Mouse (Mus musculus) hindbrain, embryonic 16.5 days (tissue): ENCODE results near the gene Mtmr12. TPM values are rescaled to one million over a fixed set of nuclear protein-coding genes. Genes with fewer than 3 reads are reported as not detected.
A peak's percentile ranks its signal among the peaks of the same experiment; 100 is the strongest.

Experiments
- ATAC-seq: fragments of 200-750 bp; cut with Nextera tagmentation; 2 replicates; pipeline ENCODE4 v1.8.0; 2017; ENCODE audit warnings: moderate TSS enrichment, moderate library complexity
- H3K27ac ChIP-seq: fragments of 300-500 bp; sonication (generic); 2 replicates; pipeline ENCODE4 v1.5.1; 2014; ENCODE audit warnings: low read depth, mild to moderate bottlenecking, control low read depth, low read length, moderate library complexity
- H3K27me3 ChIP-seq: fragments of 300-500 bp; sonication (generic); replicated peaks from 2 replicates; pipeline ENCODE4 v1.6.1; 2014; ENCODE audit warnings: low read length; ENCODE audit not compliant: control insufficient read depth, insufficient read depth
- H3K36me3 ChIP-seq: fragments of 300-500 bp; sonication (generic); 2 replicates; pipeline ENCODE4 v1.6.1; 2014; ENCODE audit warnings: mild to moderate bottlenecking, low read length, moderate library complexity, mixed read lengths; ENCODE audit not compliant: control insufficient read depth, insufficient read depth
- H3K4me1 ChIP-seq: fragments of 300-500 bp; sonication (generic); 2 replicates; pipeline ENCODE4 v1.6.1; 2014; ENCODE audit warnings: low read depth, low read length; ENCODE audit not compliant: control insufficient read depth, insufficient read depth
- H3K4me2 ChIP-seq: fragments of 300-500 bp; sonication (generic); 2 replicates; pipeline ENCODE4 v1.6.1; 2014; ENCODE audit warnings: mild to moderate bottlenecking, low read length, control low read depth, moderate library complexity
- H3K4me3 ChIP-seq: fragments of 300-500 bp; sonication (generic); 2 replicates; pipeline ENCODE4 v1.5.1; 2014; ENCODE audit warnings: mild to moderate bottlenecking, low read length, control low read depth, moderate library complexity
- H3K9ac ChIP-seq: fragments of 300-500 bp; sonication (generic); 2 replicates; pipeline ENCODE4 v1.6.1; 2014; ENCODE audit warnings: low read depth, mild to moderate bottlenecking, control low read depth, low read length, moderate library complexity
- H3K9me3 ChIP-seq: fragments of 300-500 bp; sonication (generic); 2 replicates; pipeline ENCODE4 v1.6.1; 2014; ENCODE audit warnings: mild to moderate bottlenecking, low read length, moderate library complexity; ENCODE audit not compliant: control insufficient read depth
- WGBS: fragments of 180-500 bp; shearing (Covaris S2); extraction: QIAGEN DNeasy Blood & Tissue Kit; methylation state at CpG from one replicate; pipeline ENCODE4 v1.1.7; 2014; 5-methylcytosine and 5-hydroxymethylcytosine counted together
- polyA plus RNA-seq: library from polyadenylated mRNA; unstranded; fragments of >200 nt; fragmentation: Nextera tagmentation; extraction: Ambion mirVana; gene quantifications from 2 replicates; pipeline ENCODE4 v1.2.1, GENCODE M21; 2015

Gene Mtmr12
- polyA plus RNA-seq, 1 experiment from 2014 or later: 7.1 TPM

DNA sequence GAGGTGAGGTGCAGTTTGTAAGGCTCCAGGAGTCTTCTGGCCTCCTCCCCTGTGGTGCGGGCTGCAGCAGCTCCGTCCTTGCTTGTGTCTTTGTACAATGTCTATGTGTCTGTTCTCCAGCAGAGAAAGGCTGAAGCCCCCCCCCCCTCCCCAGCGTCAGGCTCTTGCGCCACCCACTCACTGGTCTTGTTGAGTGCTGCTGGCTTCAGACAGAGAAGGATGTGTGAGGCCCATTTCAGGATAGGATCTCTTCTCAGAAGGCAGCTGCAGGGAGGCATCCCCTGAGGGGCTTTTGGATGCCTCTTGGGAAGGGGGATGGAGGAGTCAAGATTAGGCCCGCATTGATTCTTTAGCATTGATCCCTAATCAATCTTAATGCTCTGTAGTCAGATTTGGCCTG lies 13.0 kb downstream of the Mtmr12 start:
- Histone ChIP-seq H3K4me1 (peaks cover 10% of the 10 kb centered on the region), H3K27ac (no peak overlapping the region), H3K9ac (no peak overlapping the region), H3K4me3 (no peak overlapping the region), H3K9me3 (no peaks in the 10 kb centered on the region), H3K4me2 (no peak overlapping the region), H3K36me3 (no peaks in the 10 kb centered on the region), H3K27me3 (no peaks in the 10 kb centered on the region)
- no peak for ATAC-seq
- 26% methylated on average over 5 of the region's 5 CpGs for WGBS

DNA sequence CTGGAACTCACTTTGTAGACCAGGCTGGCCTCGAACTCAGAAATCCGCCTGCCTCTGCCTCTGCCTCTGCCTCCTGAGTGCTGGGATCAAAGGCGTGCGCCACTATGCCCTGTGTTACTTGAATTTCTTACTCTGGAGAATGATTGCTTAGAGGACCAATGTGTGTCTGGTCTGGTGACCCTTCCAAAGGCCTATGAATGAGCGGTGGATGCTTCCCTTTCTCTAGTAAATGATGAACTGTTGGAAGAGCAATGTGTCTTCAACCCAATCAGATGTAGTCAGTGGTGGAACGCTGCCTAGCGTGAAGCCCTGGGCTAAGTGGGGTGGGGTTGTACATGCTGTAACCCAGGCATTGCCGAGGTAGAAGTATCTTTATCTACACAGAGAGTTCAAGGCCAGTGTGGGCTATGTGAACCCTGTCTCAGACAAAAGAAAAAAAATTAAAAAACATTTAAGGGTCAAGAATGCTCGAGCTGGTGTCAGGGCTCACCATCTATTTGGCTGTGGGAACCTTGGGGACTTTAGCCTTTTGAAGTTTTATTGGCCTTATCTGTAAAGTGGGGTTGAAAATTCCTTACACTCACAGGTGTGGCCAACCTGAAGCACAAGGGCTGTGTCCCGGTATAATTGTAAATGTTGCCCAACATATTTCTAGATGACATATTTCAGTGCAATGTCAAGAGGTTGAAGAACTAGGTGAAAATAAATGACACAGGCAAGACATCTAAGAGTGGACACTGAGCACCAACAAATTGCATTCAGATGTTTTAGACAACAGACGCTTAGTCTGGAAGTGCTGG lies 14.0 kb downstream of the Mtmr12 start:
- Histone ChIP-seq H3K4me3 (no peak overlapping the region), H3K36me3 (no peaks in the 10 kb centered on the region), H3K4me1 (peaks cover 12% of the 10 kb centered on the region), H3K9ac (no peak overlapping the region), H3K4me2 (no peak overlapping the region), H3K27me3 (no peaks in the 10 kb centered on the region), H3K27ac (no peak overlapping the region), H3K9me3 (no peaks in the 10 kb centered on the region)
- ATAC-seq: no peak
- WGBS: 95% methylated on average over 11 of the region's 11 CpGs

DNA sequence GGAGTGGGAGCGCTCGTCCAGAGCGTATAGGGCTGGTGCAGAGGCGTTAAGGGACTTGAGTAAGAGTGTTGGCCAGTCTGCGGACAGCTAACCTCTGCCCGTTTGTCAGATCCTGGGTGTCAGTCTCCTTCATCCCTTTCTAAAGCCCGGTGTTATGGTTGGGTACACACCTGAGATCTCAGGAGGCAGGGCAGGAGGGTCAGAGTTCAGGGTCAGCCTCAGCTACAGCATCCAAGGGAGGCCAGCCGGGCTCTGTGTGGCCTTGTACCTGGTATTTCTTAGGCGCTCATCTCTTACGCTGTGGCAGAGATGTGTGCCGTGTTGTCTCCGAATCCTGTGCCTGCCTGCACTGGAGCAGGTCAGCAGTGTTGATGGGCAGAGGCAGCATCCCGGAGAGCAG lies 16.3 kb downstream of the Mtmr12 start:
- H3K4me2 ChIP-seq: no peak overlapping the region
- H3K9ac ChIP-seq: no peak overlapping the region
- no peaks in the 10 kb centered on the region for H3K9me3 ChIP-seq
- no peak overlapping the region for H3K27ac ChIP-seq
- 88% methylated on average over 13 of the region's 13 CpGs for WGBS
- H3K4me1 ChIP-seq: peaks cover 12% of the 10 kb centered on the region
- no peak for ATAC-seq
- H3K4me3 ChIP-seq: no peak overlapping the region
- H3K36me3 ChIP-seq: no peaks in the 10 kb centered on the region
- no peaks in the 10 kb centered on the region for H3K27me3 ChIP-seq

DNA sequence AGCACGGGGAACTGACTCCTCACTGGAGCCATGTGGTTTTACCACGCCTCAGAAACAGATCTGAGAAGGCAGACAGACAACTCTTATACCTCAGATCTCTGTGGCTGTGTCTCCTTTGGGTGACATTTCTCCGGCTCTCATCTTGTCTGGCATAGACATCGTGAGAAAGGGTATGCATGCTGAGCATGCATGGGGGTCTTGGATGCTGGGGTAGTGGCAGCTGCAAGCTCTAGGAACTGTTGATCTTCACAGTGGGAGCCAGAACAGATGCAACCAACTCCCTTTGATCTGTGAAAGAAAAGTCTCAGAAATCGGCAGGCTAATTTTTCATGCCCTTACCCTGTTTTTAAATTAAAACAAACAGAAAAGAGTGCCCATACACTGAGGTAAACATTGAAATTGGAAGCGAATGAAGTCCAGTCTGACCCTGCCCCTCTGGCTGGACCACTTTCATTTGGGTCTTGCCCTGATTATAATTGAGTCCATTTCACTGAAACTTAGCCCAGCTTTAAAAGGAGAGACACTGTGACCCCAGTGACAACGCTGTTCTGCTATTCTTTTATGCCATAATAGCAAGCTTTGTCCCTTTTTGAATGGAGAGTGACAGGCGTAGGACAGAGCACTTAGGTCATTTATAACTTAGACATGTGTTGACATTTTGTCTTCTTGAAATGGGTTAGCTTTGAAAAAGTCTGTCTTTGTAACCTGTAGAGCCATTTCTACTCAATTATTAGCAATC lies 17.9 kb downstream of the Mtmr12 start:
- no peaks in the 10 kb centered on the region for H3K9me3 ChIP-seq
- no peaks in the 10 kb centered on the region for H3K36me3 ChIP-seq
- no peak overlapping the region for H3K4me2 ChIP-seq
- no peak overlapping the region for H3K27ac ChIP-seq
- H3K9ac ChIP-seq: no peak overlapping the region
- 0 out of 2 replicates have a peak, but pooled peaks have one; percentile 38 for ATAC-seq
- peaks cover 13% of the 10 kb centered on the region for H3K4me1 ChIP-seq
- 11% methylated on average over 8 of the region's 8 CpGs for WGBS
- no peaks in the 10 kb centered on the region for H3K27me3 ChIP-seq
- no peak overlapping the region for H3K4me3 ChIP-seq

DNA sequence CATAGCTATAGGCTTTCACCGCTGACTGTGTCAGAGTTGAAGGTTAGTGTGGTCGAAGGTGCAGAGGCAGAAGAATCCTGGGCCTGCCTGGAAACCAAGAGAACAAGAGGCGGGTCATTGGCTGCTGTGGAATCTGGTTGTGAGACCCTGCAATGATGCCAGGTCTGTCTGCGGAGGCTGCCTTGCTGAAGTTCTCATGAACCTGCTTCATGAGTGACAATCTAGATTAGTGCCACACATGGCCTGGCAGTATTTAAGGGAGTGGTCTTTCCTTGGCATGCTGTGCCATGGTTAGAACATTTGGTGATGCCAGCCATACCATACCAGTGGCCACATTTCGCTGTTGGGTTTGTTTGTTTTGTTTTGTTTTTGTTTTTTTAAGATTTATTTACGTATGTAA lies 18.6 kb downstream of the Mtmr12 start:
- ATAC-seq: no peak
- no peak overlapping the region for H3K27ac ChIP-seq
- H3K36me3 ChIP-seq: no peaks in the 10 kb centered on the region
- H3K9ac ChIP-seq: no peak overlapping the region
- no peaks in the 10 kb centered on the region for H3K9me3 ChIP-seq
- H3K4me3 ChIP-seq: no peak overlapping the region
- 52% methylated on average over 6 of the region's 6 CpGs for WGBS
- no peak overlapping the region for H3K4me2 ChIP-seq
- no peaks in the 10 kb centered on the region for H3K27me3 ChIP-seq
- peaks cover 16% of the 10 kb centered on the region for H3K4me1 ChIP-seq

DNA sequence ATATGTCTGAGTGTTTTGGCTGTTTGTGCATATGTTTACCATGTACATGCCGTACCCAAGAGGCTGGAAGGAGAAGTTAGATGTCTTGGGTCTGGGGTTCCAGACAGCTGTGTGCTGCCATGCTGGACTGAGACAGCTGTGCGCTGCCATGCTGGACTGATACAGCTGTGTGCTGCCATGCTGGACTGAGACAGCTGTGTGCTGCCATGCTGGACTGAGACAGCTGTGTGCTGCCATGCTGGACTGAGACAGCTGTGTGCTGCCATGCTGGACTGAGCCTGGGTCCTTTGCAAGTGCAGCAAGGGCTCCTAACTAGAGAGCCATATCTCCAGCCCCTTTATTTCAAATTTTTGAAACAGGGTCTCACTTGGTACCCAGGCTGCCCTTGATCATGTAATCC lies 19.4 kb downstream of the Mtmr12 start:
- ATAC-seq: no peak
- Histone ChIP-seq H3K27me3 (no peaks in the 10 kb centered on the region), H3K9me3 (no peaks in the 10 kb centered on the region), H3K9ac (no peak overlapping the region), H3K4me3 (no peak overlapping the region), H3K4me1 (peaks cover 16% of the 10 kb centered on the region), H3K27ac (no peak overlapping the region), H3K36me3 (no peaks in the 10 kb centered on the region), H3K4me2 (no peak overlapping the region)
- WGBS: 90% methylated on average over 2 of the region's 2 CpGs

DNA sequence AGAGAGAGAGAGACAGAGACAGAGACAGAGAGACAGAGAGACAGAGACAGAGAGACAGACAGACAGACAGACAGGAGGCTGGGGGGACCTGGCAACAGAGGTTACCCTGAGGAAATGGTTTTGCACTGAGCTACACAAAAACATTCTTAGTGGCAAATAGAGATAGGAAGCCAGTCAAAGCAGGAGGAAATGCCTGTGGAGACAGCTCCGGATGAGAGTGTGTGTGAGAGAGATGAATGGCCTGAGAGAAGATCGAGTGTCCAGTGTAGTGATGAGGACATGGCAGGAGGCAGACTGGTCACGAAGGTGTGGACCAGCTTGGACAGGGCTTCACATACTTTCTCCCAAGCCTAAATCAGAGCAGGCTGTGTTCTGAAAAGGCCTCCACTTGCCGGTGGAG lies 20.2 kb downstream of the Mtmr12 start:
- WGBS: 63% methylated on average over 4 of the region's 4 CpGs
- Histone ChIP-seq H3K4me1 (peaks cover 16% of the 10 kb centered on the region), H3K4me2 (no peak overlapping the region), H3K9me3 (no peaks in the 10 kb centered on the region), H3K27ac (no peak overlapping the region), H3K27me3 (no peaks in the 10 kb centered on the region), H3K9ac (no peak overlapping the region), H3K4me3 (no peak overlapping the region), H3K36me3 (no peaks in the 10 kb centered on the region)
- ATAC-seq: no peak

DNA sequence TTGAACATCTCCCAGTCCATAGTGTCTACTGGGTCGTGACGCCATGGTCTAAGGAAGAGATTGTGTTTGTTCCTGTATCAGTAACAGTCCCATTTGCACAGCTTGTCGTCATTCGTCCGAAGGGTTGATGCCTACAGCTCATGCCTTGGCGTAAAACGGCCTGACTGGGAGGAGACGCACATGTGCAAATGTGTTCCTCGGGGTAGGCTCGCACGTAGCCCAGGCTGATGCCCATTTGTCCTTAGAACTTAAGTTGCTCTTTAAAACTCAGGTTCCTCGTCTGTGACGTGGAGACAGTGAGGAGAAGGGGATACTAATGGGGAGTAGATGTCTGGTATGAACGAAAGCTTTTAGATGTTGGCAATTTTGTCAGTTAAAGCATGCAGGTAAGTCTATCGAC lies 22.1 kb downstream of the Mtmr12 start:
- no peak for ATAC-seq
- Histone ChIP-seq H3K4me1 (peaks cover 14% of the 10 kb centered on the region), H3K4me2 (no peak overlapping the region), H3K36me3 (no peaks in the 10 kb centered on the region), H3K27me3 (no peaks in the 10 kb centered on the region), H3K9me3 (no peaks in the 10 kb centered on the region), H3K27ac (no peak overlapping the region), H3K9ac (no peak overlapping the region), H3K4me3 (no peak overlapping the region)
- 94% methylated on average over 15 of the region's 15 CpGs for WGBS

DNA sequence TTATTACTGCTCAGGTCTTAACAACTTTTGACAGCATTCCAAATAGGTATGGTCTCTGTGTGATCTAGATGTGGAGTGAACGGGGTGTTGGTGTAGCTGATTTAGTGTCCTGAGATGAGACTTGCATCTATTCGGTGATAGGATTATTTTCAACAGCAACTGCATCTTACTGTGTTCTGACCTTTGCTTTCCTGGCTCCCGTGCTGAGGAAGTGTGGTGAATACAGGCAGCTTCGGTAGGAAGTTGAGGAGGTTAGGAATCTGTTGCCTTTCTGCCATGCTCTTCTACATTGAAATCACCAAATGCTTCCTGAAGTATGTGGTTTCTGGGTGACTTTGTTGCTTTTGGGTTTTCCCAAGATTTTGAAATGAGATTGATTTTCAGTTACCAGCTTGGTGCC lies 22.5 kb downstream of the Mtmr12 start:
- Histone ChIP-seq H3K9ac (no peak overlapping the region), H3K4me1 (peaks cover 10% of the 10 kb centered on the region; the same call in 1 of the 2 replicates), H3K27me3 (no peaks in the 10 kb centered on the region), H3K27ac (no peak overlapping the region), H3K36me3 (no peaks in the 10 kb centered on the region), H3K9me3 (no peaks in the 10 kb centered on the region), H3K4me2 (no peak overlapping the region), H3K4me3 (no peak overlapping the region)
- ATAC-seq: no peak
- WGBS: 86% methylated on average over 4 of the region's 4 CpGs
